Mouse (Mus musculus) megakaryocyte, embryonic 14.5 days (primary cell): Measurements from ENCODE around the gene Taco1.

Source experiments
- FLI1 ChIP-seq: IDR thresholded peaks from 2 replicates; pipeline ENCODE4 v1.6.1; 2012; ENCODE audit warnings: low read length, inconsistent platforms, mixed read lengths
- GATA1 ChIP-seq: IDR thresholded peaks from 3 replicates; pipeline ENCODE4 v1.6.1; 2012; ENCODE audit warnings: mixed read lengths, low read length, inconsistent platforms, borderline replicate concordance

DNA sequence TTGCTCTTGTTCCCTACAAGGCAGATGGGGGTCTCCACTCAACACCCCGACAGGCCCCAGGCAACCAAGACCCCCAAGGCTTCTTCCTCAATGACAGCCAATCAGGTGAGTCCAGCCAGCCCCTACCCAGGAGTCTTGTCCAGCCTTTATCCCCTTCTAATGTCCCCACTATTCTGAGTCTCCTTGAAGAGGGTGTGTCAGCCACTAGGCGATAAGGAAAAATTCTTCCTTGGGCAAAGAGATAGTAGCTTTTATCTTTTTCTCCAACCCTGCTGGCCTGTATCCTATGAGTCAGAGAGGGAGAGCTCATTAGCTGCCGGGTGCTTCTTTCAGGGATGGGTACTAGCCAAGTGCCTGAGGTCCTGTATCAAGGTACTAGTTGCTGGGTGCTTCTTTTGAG lies 40.1 kb upstream of the Taco1 start:
- TF ChIP-seq GATA1: no peak
- no peak for TF ChIP-seq FLI1
